Mouse (Mus musculus) ES-E14 (cell line): ENCODE results near the gene Ppil4. TPM values are rescaled to one million over a fixed set of nuclear protein-coding genes. Genes with fewer than 3 reads are reported as not detected.
A peak's percentile ranks its signal among the peaks of the same experiment; 100 is the strongest.

ENCODE experiments used
- DNase-seq: peaks from one replicate; pipeline ENCODE4 v3.0.0-alpha.2; 2013; ENCODE audit warnings: low read depth, low spot score
- H3K27ac ChIP-seq: 2 replicates; pipeline ENCODE4 v1.5.1; 2012; ENCODE audit warnings: low read depth, mild to moderate bottlenecking, low read length, moderate library complexity, mixed read lengths; ENCODE audit not compliant: poor library complexity, insufficient read depth, severe bottlenecking
- H3K36me3 ChIP-seq: 2 replicates; pipeline ENCODE4 v1.6.1; 2012; ENCODE audit warnings: mild to moderate bottlenecking, low read length, moderate library complexity, mixed read lengths; ENCODE audit not compliant: control insufficient read depth, poor library complexity, insufficient read depth, severe bottlenecking
- H3K4me1 ChIP-seq, 2 experiments: fragments of 150-350 bp in 1 of 2; sonication (generic) in 1 of 2; 2 replicates each; pipeline ENCODE4 v1.6.1; 2012; ENCODE audit warnings: low read length in 2 of 2, mild to moderate bottlenecking in 1 of 2, mixed read lengths in 1 of 2; ENCODE audit not compliant: control insufficient read depth in 2 of 2, insufficient read depth in 2 of 2, poor library complexity in 1 of 2
- H3K4me3 ChIP-seq, 2 experiments: fragments of 150-350 bp in 1 of 2; sonication (generic) in 1 of 2; 2 replicates each; pipeline ENCODE4 v1.5.1; 2012; ENCODE audit warnings: low read length in 2 of 2, low read depth in 1 of 2, mild to moderate bottlenecking in 1 of 2, mixed read lengths in 1 of 2; ENCODE audit not compliant: insufficient read depth in 1 of 2, poor library complexity in 1 of 2, severe bottlenecking in 1 of 2
- H3K9ac ChIP-seq: 2 replicates; pipeline ENCODE4 v1.6.1; 2012; ENCODE audit warnings: low read depth, mild to moderate bottlenecking, low read length, mixed read lengths; ENCODE audit not compliant: poor library complexity, insufficient read depth, severe bottlenecking
- H3K9me3 ChIP-seq: fragments of 150-350 bp; sonication (generic); 2 replicates; pipeline ENCODE4 v1.6.1; 2012; ENCODE audit warnings: low read depth, mild to moderate bottlenecking, low read length; ENCODE audit not compliant: control insufficient read depth, insufficient read depth
- CHD2 ChIP-seq: IDR thresholded peaks from 2 replicates; pipeline ENCODE4 v1.6.1; 2014; ENCODE audit warnings: mild to moderate bottlenecking, low read depth, low read length, inconsistent platforms
- HCFC1 ChIP-seq: IDR thresholded peaks from 2 replicates; pipeline ENCODE4 v1.6.1; 2012; ENCODE audit warnings: low read length, inconsistent platforms, borderline replicate concordance; ENCODE audit not compliant: insufficient read depth
- MAFK ChIP-seq: IDR thresholded peaks from 2 replicates; pipeline ENCODE4 v1.6.1; 2014; ENCODE audit warnings: mild to moderate bottlenecking, low read depth, low read length, inconsistent platforms; ENCODE audit not compliant: insufficient read depth
- ZC3H11A ChIP-seq: IDR thresholded peaks from 2 replicates; pipeline ENCODE4 v1.6.1; 2012; ENCODE audit warnings: low read depth, mild to moderate bottlenecking, inconsistent platforms, low read length, borderline replicate concordance
- ZNF384 ChIP-seq: IDR thresholded peaks from 2 replicates; pipeline ENCODE4 v1.6.1; 2012; ENCODE audit warnings: low read depth, low read length, inconsistent platforms
- in situ Hi-C, 2 experiments: fragments of 600-800 bp; cut with MboI; formaldehyde crosslinking; loops; one replicate each; pipeline ENCODE4 v1.15.1; 2025; ENCODE audit warnings: low sequenced_read_pairs in 2 of 2, inconsistent platforms in 1 of 2; ENCODE audit not compliant: unreplicated experiment in 2 of 2
- total RNA-seq: library from RNA; depleted of rRNA; stranded (reverse); fragments of 300-350 nt; gene quantifications from 2 replicates; pipeline ENCODE4 v1.2.3, GENCODE M21; 2012

Gene Ppil4
- total RNA-seq, 1 experiment, result 38.6 TPM

DNA sequence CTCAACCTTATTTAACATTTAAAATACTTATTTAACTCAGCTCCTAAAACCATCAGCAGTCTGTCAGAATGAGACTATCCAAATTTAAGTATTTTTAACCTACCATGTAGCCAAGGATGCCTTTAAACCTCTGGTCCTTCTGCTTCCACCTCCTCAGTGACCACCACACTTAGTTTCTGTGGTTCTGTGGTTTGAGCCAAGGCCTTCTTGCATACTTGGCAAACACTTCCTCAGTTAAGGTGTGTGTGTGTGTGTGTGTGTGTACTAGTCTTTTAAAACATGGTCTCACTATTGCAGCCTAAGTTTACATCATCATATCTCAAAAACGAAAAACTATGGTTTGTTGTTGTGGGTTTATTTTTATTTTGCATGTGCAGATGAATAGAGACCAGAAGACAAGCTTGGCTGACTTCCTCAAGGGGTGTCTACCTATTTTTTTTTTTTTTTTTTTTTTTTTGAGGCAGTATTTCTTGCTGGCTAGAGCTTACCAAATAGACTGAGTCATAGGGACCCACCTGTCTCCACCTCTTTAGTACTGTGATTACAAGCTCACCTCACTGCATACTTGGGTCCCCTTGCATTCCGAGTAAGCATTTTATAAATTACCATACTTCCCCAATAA lies 9.9 kb downstream of the Ppil4 start:
- TF ChIP-seq ZNF384, result no peak
- TF ChIP-seq ZC3H11A, result no peak
- no peak for TF ChIP-seq CHD2
- H3K9me3 ChIP-seq, result no peaks in the 10 kb centered on the region
- H3K9ac ChIP-seq, result no peak overlapping the region
- in situ Hi-C loops, result no loop called here
- H3K4me1 ChIP-seq, result no peaks in the 10 kb centered on the region
- H3K36me3 ChIP-seq, result peaks cover 22% of the 10 kb centered on the region
- DNase-seq, result no peak
- no peak overlapping the region for H3K27ac ChIP-seq
- no peak overlapping the region for H3K4me3 ChIP-seq

DNA sequence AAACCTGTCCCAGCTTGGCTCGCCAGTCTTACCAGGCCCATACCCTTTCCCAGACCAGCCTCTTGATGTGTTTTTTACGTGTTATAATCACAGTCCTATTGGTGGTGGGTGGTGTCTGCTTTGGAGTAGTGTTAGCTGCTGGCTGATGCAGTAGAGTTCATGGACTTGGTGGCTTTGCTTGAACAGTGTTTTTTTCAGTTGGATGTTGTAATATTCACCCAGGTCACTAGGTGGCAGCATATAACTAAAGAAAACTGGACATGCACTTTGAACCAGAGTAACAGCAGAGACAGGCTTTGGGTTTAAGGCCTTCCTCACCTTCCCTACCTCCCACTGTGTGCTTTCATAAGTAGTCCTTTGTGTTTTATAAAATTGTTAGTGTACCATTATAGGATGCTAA lies 17.2 kb downstream of the Ppil4 start:
- H3K27ac ChIP-seq, result no peak overlapping the region
- H3K4me1 ChIP-seq, result no peaks in the 10 kb centered on the region
- TF ChIP-seq ZNF384, result no peak
- peak; percentile 55; the same call in 1 of the 2 replicates for TF ChIP-seq ZC3H11A
- no peaks in the 10 kb centered on the region for H3K9me3 ChIP-seq
- H3K9ac ChIP-seq, result no peak overlapping the region
- no peak overlapping the region for H3K4me3 ChIP-seq
- peak; percentile 68 for DNase-seq
- peaks cover 14% of the 10 kb centered on the region for H3K36me3 ChIP-seq
- in situ Hi-C loops, result no loop called here

DNA sequence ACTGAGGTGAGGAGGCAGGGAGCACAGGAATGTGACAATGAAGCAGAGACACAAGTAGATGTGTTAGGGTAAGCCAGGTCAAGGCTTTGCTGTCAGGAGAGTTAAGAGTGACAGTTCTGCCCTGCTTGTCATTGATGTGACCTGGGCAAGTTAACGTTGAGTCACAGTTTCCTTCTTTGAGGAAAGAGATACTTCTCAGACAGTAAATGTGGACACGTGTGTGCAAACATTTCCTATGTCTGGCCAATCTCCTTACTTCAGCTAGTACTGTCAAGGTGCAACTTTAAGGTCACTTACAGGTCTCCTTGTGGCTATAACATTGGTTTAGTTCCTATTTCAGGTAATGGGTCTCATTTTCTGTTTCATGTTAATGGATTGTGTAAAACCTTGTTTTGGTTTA lies 23.8 kb downstream of the Ppil4 start:
- TF ChIP-seq ZC3H11A (no peak), ZNF384 (no peak), CHD2 (no peak), HCFC1 (no peak), MAFK (no peak)
- Histone ChIP-seq H3K27ac (no peak overlapping the region), H3K9me3 (no peaks in the 10 kb centered on the region), H3K4me3 (no peak overlapping the region), H3K4me1 (no peaks in the 10 kb centered on the region), H3K9ac (no peak overlapping the region), H3K36me3 (peaks cover 10% of the 10 kb centered on the region)
- in situ Hi-C loops, result no loop called here
- DNase-seq, result no peak

DNA sequence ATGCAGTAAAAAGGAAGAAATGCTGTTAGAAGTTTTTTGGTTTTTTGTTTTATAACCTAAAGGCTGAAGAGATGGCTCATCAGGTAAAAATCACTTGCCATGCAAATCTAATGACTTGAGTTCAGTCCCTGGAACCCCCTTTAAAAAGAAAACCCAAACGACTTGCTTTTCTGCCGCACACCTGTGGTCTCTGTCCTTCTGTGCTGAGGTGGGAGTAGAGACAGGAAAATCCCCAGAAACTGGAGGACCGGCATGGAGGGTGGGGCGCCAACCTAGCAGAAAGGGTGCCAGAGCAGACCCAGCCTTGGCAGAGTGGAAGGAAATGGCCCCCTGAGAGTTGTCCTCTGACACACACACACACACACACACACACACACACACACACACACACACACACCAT lies 26.0 kb downstream of the Ppil4 start:
- Histone ChIP-seq H3K9ac (no peak overlapping the region), H3K4me1 (no peaks in the 10 kb centered on the region), H3K4me3 (no peak overlapping the region), H3K27ac (no peak overlapping the region), H3K36me3 (peaks cover 14% of the 10 kb centered on the region), H3K9me3 (no peaks in the 10 kb centered on the region)
- no peak for DNase-seq
- in situ Hi-C loops, result no loop called here
- TF ChIP-seq CHD2, result no peak
- TF ChIP-seq HCFC1, result no peak
- TF ChIP-seq MAFK, result no peak
- TF ChIP-seq ZNF384, result no peak
- no peak for TF ChIP-seq ZC3H11A

DNA sequence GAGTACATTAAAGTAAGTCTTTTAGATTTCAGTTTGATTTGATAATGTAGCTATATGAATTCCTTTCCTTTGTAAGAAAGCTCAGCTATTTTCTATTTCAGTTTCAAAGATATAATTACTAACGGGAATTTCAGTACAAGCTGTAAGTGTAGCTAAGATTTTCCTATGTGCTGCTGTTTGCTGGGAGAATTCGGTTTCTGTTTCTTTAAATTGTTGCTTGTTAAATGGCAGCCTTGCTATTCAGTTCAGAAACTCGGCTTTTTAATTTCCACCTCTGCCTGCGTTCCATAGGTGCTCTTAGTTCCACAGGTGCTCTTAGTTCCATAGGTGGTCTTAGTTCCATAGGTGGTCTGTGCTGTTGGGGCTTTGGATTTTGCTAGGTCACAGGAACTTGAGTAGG lies 26.5 kb downstream of the Ppil4 start:
- Histone ChIP-seq H3K27ac (no peak overlapping the region), H3K4me3 (no peak overlapping the region), H3K4me1 (no peaks in the 10 kb centered on the region), H3K36me3 (peaks cover 14% of the 10 kb centered on the region), H3K9ac (no peak overlapping the region), H3K9me3 (no peaks in the 10 kb centered on the region)
- TF ChIP-seq MAFK (no peak), CHD2 (no peak), HCFC1 (no peak), ZC3H11A (no peak), ZNF384 (no peak)
- DNase-seq, result no peak
- in situ Hi-C loops, result no loop called here
